Mouse (Mus musculus): ENCODE measurements at regions not wholly inside any gene's neighbourhood (a gene's known extent, or its start where the extent isn't known, plus 50 kb on each side); places are given as distances from the start of the nearest gene placed in this dataset.

- no peak overlapping the region for H3K4me2 ChIP-seq (ENCODE audit: low read depth, low read length)
- H3K4me3 ChIP-seq (ENCODE audit: low read depth, low read length), result no peak overlapping the region
- no peaks in the 10 kb centered on the region for H3K36me3 ChIP-seq (ENCODE audit: control insufficient read depth, insufficient read depth, low read length)
- DNase-seq (ENCODE audit: low spot score) (no peak), ATAC-seq (ENCODE audit: low read depth) (no peak)
- H3K27me3 ChIP-seq (replicated peaks; ENCODE audit: control insufficient read depth, insufficient read depth, low read length), result no peaks in the 10 kb centered on the region; the same call in 1 of the 2 replicates
- H3K9me3 ChIP-seq (ENCODE audit: control insufficient read depth, low read length), result no peaks in the 10 kb centered on the region; the same call in 1 of the 2 replicates
- no peak overlapping the region for H3K27ac ChIP-seq (replicated peaks; ENCODE audit: low read depth, low read length)
- no peak overlapping the region for H3K9ac ChIP-seq (ENCODE audit: low read depth, low read length)
- 77% methylated on average over 11 of the region's 11 CpGs for WGBS
- H3K4me1 ChIP-seq (ENCODE audit: control insufficient read depth, insufficient read depth, low read length), result peaks cover 10% of the 10 kb centered on the region
Observed at GRCm38 (mm10) chr5:119567639-119568038, 102.8 kb upstream of the Tbx3 start.

GRCm38 (mm10) chr5:119570054-119570453, 100.4 kb upstream of the Tbx3 start:
- 50% methylated on average over 8 of the region's 8 CpGs for WGBS
- no peaks in the 10 kb centered on the region for H3K27me3 ChIP-seq (replicated peaks; ENCODE audit: control insufficient read depth, insufficient read depth, low read length)
- ATAC-seq (ENCODE audit: low read depth), result no peak
- no peak overlapping the region for H3K27ac ChIP-seq (replicated peaks; ENCODE audit: low read depth, low read length)
- no peak overlapping the region for H3K9ac ChIP-seq (ENCODE audit: low read depth, low read length)
- peaks cover 10% of the 10 kb centered on the region for H3K9me3 ChIP-seq (ENCODE audit: control insufficient read depth, low read length)
- no peak overlapping the region for H3K4me2 ChIP-seq (ENCODE audit: low read depth, low read length)
- DNase-seq (ENCODE audit: low spot score), result peak; percentile 41
- peaks cover 9% of the 10 kb centered on the region; the same call in 1 of the 2 replicates for H3K36me3 ChIP-seq (ENCODE audit: control insufficient read depth, insufficient read depth, low read length)
- no peaks in the 10 kb centered on the region for H3K4me1 ChIP-seq (ENCODE audit: control insufficient read depth, insufficient read depth, low read length)
- no peak overlapping the region for H3K4me3 ChIP-seq (ENCODE audit: low read depth, low read length)

GRCm38 (mm10) chr5:119571644-119572043, 98.8 kb upstream of the Tbx3 start:
- Histone ChIP-seq H3K27ac (replicated peaks; ENCODE audit: low read depth, low read length) (no peak overlapping the region), H3K27me3 (replicated peaks; ENCODE audit: control insufficient read depth, insufficient read depth, low read length) (no peaks in the 10 kb centered on the region), H3K4me2 (ENCODE audit: low read depth, low read length) (no peak overlapping the region), H3K4me1 (ENCODE audit: control insufficient read depth, insufficient read depth, low read length) (no peaks in the 10 kb centered on the region), H3K9ac (ENCODE audit: low read depth, low read length) (no peak overlapping the region), H3K36me3 (ENCODE audit: control insufficient read depth, insufficient read depth, low read length) (peaks cover 9% of the 10 kb centered on the region; the same call in 1 of the 2 replicates), H3K9me3 (ENCODE audit: control insufficient read depth, low read length) (peaks cover 10% of the 10 kb centered on the region), H3K4me3 (ENCODE audit: low read depth, low read length) (no peak overlapping the region)
- DNase-seq (ENCODE audit: low spot score) (no peak), ATAC-seq (ENCODE audit: low read depth) (no peak)
- 94% methylated on average over 3 of the region's 3 CpGs for WGBS

- Histone ChIP-seq H3K27ac (replicated peaks; ENCODE audit: low read depth, low read length) (no peak overlapping the region), H3K4me3 (ENCODE audit: low read depth, low read length) (no peak overlapping the region), H3K9ac (ENCODE audit: low read depth, low read length) (no peak overlapping the region), H3K4me1 (ENCODE audit: control insufficient read depth, insufficient read depth, low read length) (no peaks in the 10 kb centered on the region), H3K4me2 (ENCODE audit: low read depth, low read length) (no peak overlapping the region), H3K27me3 (replicated peaks; ENCODE audit: control insufficient read depth, insufficient read depth, low read length) (no peaks in the 10 kb centered on the region), H3K36me3 (ENCODE audit: control insufficient read depth, insufficient read depth, low read length) (peaks cover 9% of the 10 kb centered on the region; the same call in 1 of the 2 replicates), H3K9me3 (ENCODE audit: control insufficient read depth, low read length) (peaks cover 10% of the 10 kb centered on the region)
- ATAC-seq (ENCODE audit: low read depth) (no peak), DNase-seq (ENCODE audit: low spot score) (no peak)
- WGBS, result 49% methylated on average over 14 of the region's 14 CpGs
Observed at GRCm38 (mm10) chr5:119575124-119575523, 95.3 kb upstream of the Tbx3 start.

- Histone ChIP-seq H3K4me1 (ENCODE audit: control insufficient read depth, insufficient read depth, low read length) (no peaks in the 10 kb centered on the region), H3K27me3 (replicated peaks; ENCODE audit: control insufficient read depth, insufficient read depth, low read length) (no peaks in the 10 kb centered on the region), H3K9me3 (ENCODE audit: control insufficient read depth, low read length) (no peaks in the 10 kb centered on the region; the same call in 1 of the 2 replicates), H3K27ac (replicated peaks; ENCODE audit: low read depth, low read length) (no peak overlapping the region), H3K9ac (ENCODE audit: low read depth, low read length) (no peak overlapping the region), H3K4me3 (ENCODE audit: low read depth, low read length) (no peak overlapping the region), H3K4me2 (ENCODE audit: low read depth, low read length) (no peak overlapping the region), H3K36me3 (ENCODE audit: control insufficient read depth, insufficient read depth, low read length) (0 out of 2 replicates have a peak, but pooled peaks cover under 1% of the 10 kb centered on the region)
- ATAC-seq (ENCODE audit: low read depth), result no peak
- DNase-seq (ENCODE audit: low spot score), result no peak
- 86% methylated on average over 2 of the region's 2 CpGs for WGBS
Observed at GRCm38 (mm10) chr5:119579288-119579687, 91.2 kb upstream of the Tbx3 start.

GRCm38 (mm10) chr5:119579806-119580205, 90.7 kb upstream of the Tbx3 start:
- DNase-seq (ENCODE audit: low spot score) (no peak), ATAC-seq (ENCODE audit: low read depth) (no peak)
- Histone ChIP-seq H3K36me3 (ENCODE audit: control insufficient read depth, insufficient read depth, low read length) (no peaks in the 10 kb centered on the region), H3K4me1 (ENCODE audit: control insufficient read depth, insufficient read depth, low read length) (no peaks in the 10 kb centered on the region), H3K4me2 (ENCODE audit: low read depth, low read length) (no peak overlapping the region), H3K4me3 (ENCODE audit: low read depth, low read length) (no peak overlapping the region), H3K27me3 (replicated peaks; ENCODE audit: control insufficient read depth, insufficient read depth, low read length) (no peaks in the 10 kb centered on the region), H3K9ac (ENCODE audit: low read depth, low read length) (no peak overlapping the region), H3K27ac (replicated peaks; ENCODE audit: low read depth, low read length) (no peak overlapping the region), H3K9me3 (ENCODE audit: control insufficient read depth, low read length) (no peaks in the 10 kb centered on the region)
- WGBS, result 89% methylated on average over 2 of the region's 2 CpGs

GRCm38 (mm10) chr5:119580395-119580794, 90.1 kb upstream of the Tbx3 start:
- DNase-seq (ENCODE audit: low spot score) (no peak), ATAC-seq (ENCODE audit: low read depth) (no peak)
- H3K27ac ChIP-seq (replicated peaks; ENCODE audit: low read depth, low read length), result no peak overlapping the region
- H3K9me3 ChIP-seq (ENCODE audit: control insufficient read depth, low read length), result no peaks in the 10 kb centered on the region
- H3K9ac ChIP-seq (ENCODE audit: low read depth, low read length), result no peak overlapping the region
- no peak overlapping the region for H3K4me2 ChIP-seq (ENCODE audit: low read depth, low read length)
- no peaks in the 10 kb centered on the region for H3K27me3 ChIP-seq (replicated peaks; ENCODE audit: control insufficient read depth, insufficient read depth, low read length)
- no peaks in the 10 kb centered on the region for H3K4me1 ChIP-seq (ENCODE audit: control insufficient read depth, insufficient read depth, low read length)
- WGBS, result 71% methylated on average over 6 of the region's 6 CpGs
- no peak overlapping the region for H3K4me3 ChIP-seq (ENCODE audit: low read depth, low read length)
- no peaks in the 10 kb centered on the region for H3K36me3 ChIP-seq (ENCODE audit: control insufficient read depth, insufficient read depth, low read length)

- Histone ChIP-seq H3K9ac (ENCODE audit: low read depth, low read length) (no peak overlapping the region), H3K4me2 (ENCODE audit: low read depth, low read length) (no peak overlapping the region), H3K4me1 (ENCODE audit: control insufficient read depth, insufficient read depth, low read length) (no peaks in the 10 kb centered on the region), H3K27ac (replicated peaks; ENCODE audit: low read depth, low read length) (no peak overlapping the region), H3K36me3 (ENCODE audit: control insufficient read depth, insufficient read depth, low read length) (no peaks in the 10 kb centered on the region), H3K4me3 (ENCODE audit: low read depth, low read length) (no peak overlapping the region), H3K9me3 (ENCODE audit: control insufficient read depth, low read length) (no peaks in the 10 kb centered on the region), H3K27me3 (replicated peaks; ENCODE audit: control insufficient read depth, insufficient read depth, low read length) (no peaks in the 10 kb centered on the region)
- 79% methylated on average over 2 of the region's 2 CpGs for WGBS
- DNase-seq (ENCODE audit: low spot score) (no peak), ATAC-seq (ENCODE audit: low read depth) (no peak)
Observed at GRCm38 (mm10) chr5:119580798-119581197, 89.7 kb upstream of the Tbx3 start.

GRCm38 (mm10) chr5:119584389-119584788, 86.1 kb upstream of the Tbx3 start:
- H3K27ac ChIP-seq (replicated peaks; ENCODE audit: low read depth, low read length), result no peak overlapping the region
- H3K4me3 ChIP-seq (ENCODE audit: low read depth, low read length), result no peak overlapping the region
- WGBS, result 89% methylated on average over 2 of the region's 2 CpGs
- H3K27me3 ChIP-seq (replicated peaks; ENCODE audit: control insufficient read depth, insufficient read depth, low read length), result no peaks in the 10 kb centered on the region
- H3K4me1 ChIP-seq (ENCODE audit: control insufficient read depth, insufficient read depth, low read length), result peaks cover 8% of the 10 kb centered on the region; the same call in 1 of the 2 replicates
- ATAC-seq (ENCODE audit: low read depth) (no peak), DNase-seq (ENCODE audit: low spot score) (no peak)
- no peak overlapping the region for H3K4me2 ChIP-seq (ENCODE audit: low read depth, low read length)
- no peak overlapping the region for H3K9ac ChIP-seq (ENCODE audit: low read depth, low read length)
- no peaks in the 10 kb centered on the region for H3K9me3 ChIP-seq (ENCODE audit: control insufficient read depth, low read length)
- no peaks in the 10 kb centered on the region for H3K36me3 ChIP-seq (ENCODE audit: control insufficient read depth, insufficient read depth, low read length)

Measured in embryonic facial prominence, embryonic 14.5 days (tissue).